Mouse (Mus musculus) neural tube, embryonic 11.5 days (tissue): ENCODE results near the gene Nkd2. TPM values are rescaled to one million over a fixed set of nuclear protein-coding genes. Genes with fewer than 3 reads are reported as not detected.
A peak's percentile ranks its signal among the peaks of the same experiment; 100 is the strongest.

Source experiments
- ATAC-seq: fragments of 200-750 bp; cut with Nextera tagmentation; 2 replicates; pipeline ENCODE4 v1.8.0; 2017; ENCODE audit warnings: moderate number of reproducible peaks, mild to moderate bottlenecking, moderate TSS enrichment, moderate library complexity; ENCODE audit not compliant: insufficient read depth, low FRiP score, low TSS enrichment
- DNase-seq: peaks from one replicate; pipeline ENCODE4 v3.0.0-alpha.2; 2015; ENCODE audit warnings: low spot score
- H3K27ac ChIP-seq: fragments of 300-500 bp; sonication (generic); 2 replicates; pipeline ENCODE4 v1.5.1; 2014; ENCODE audit warnings: low read depth, mild to moderate bottlenecking, low read length
- H3K27me3 ChIP-seq: fragments of 300-500 bp; sonication (generic); 2 replicates; pipeline ENCODE4 v1.6.1; 2014; ENCODE audit warnings: mild to moderate bottlenecking, low read length, mixed read lengths; ENCODE audit not compliant: control insufficient read depth, insufficient read depth
- H3K36me3 ChIP-seq: fragments of 300-500 bp; sonication (generic); 2 replicates; pipeline ENCODE4 v1.6.1; 2014; ENCODE audit warnings: mild to moderate bottlenecking, low read length, moderate library complexity, mixed read lengths; ENCODE audit not compliant: control insufficient read depth, insufficient read depth
- H3K4me1 ChIP-seq: fragments of 300-500 bp; sonication (generic); 2 replicates; pipeline ENCODE4 v1.6.1; 2014; ENCODE audit warnings: low read length, mixed read lengths; ENCODE audit not compliant: control insufficient read depth, insufficient read depth
- H3K4me2 ChIP-seq: fragments of 300-500 bp; sonication (generic); 2 replicates; pipeline ENCODE4 v1.6.1; 2014; ENCODE audit warnings: low read depth, mild to moderate bottlenecking, moderate library complexity
- H3K4me3 ChIP-seq: fragments of 300-500 bp; sonication (generic); 2 replicates; pipeline ENCODE4 v1.5.1; 2014; ENCODE audit warnings: low read depth, low read length
- H3K9ac ChIP-seq: fragments of 300-500 bp; sonication (generic); 2 replicates; pipeline ENCODE4 v1.6.1; 2014; ENCODE audit warnings: mild to moderate bottlenecking, low read length
- H3K9me3 ChIP-seq: fragments of 300-500 bp; sonication (generic); 2 replicates; pipeline ENCODE4 v1.6.1; 2016; ENCODE audit warnings: low read length; ENCODE audit not compliant: control insufficient read depth
- WGBS: fragments of 180-500 bp; shearing (Covaris S2); extraction: QIAGEN DNeasy Blood & Tissue Kit; methylation state at CpG from one replicate; pipeline ENCODE4 v1.1.7; 2014; 5-methylcytosine and 5-hydroxymethylcytosine counted together
- polyA plus RNA-seq: library from polyadenylated mRNA; unstranded; fragments of >200 nt; fragmentation: Nextera tagmentation; extraction: Ambion mirVana; gene quantifications from 2 replicates; pipeline ENCODE4 v1.2.1, GENCODE M21; 2014

The Nkd2 gene
- 20.0 and 21.5 TPM in 2 replicates for polyA plus RNA-seq

DNA sequence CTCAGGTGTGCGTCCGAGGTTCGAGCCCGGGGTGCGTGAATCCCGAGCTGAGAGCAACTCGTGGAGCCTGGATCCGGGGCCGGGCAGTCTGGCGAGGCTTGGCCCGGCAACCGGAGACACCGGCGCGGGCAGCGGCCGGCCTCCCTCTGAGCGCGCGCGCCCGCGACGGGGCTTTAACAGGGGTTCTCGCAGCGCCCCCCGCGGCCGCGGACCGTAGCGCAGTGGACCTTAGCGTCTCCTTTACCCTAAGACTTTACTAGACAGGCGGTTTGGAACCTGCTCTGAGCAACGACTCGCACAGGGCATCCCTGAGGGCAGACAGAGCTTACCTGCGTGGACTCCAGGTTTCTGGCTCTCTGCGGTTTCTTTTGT, at the start of gene Nkd2:
Gene Nkd2 (minus strand): TSS at position 167 of the 372 bp plus-strand sequence.
- Histone ChIP-seq H3K36me3 (no peaks in the 10 kb centered on the region), H3K9ac (peak within 1 kb of the TSS; percentile 66), H3K27me3 (peaks cover 11% of the 10 kb centered on the region), H3K9me3 (no peaks in the 10 kb centered on the region), H3K4me3 (peak within 1 kb of the TSS; percentile 65), H3K27ac (no peak within 1 kb of the TSS), H3K4me2 (peak within 1 kb of the TSS; percentile 92), H3K4me1 (no peaks in the 10 kb centered on the region)
- peak; percentile 93 for DNase-seq
- WGBS, result under 1% methylated on average over 31 of the region's 38 CpGs
- peak; percentile 80 for ATAC-seq

DNA sequence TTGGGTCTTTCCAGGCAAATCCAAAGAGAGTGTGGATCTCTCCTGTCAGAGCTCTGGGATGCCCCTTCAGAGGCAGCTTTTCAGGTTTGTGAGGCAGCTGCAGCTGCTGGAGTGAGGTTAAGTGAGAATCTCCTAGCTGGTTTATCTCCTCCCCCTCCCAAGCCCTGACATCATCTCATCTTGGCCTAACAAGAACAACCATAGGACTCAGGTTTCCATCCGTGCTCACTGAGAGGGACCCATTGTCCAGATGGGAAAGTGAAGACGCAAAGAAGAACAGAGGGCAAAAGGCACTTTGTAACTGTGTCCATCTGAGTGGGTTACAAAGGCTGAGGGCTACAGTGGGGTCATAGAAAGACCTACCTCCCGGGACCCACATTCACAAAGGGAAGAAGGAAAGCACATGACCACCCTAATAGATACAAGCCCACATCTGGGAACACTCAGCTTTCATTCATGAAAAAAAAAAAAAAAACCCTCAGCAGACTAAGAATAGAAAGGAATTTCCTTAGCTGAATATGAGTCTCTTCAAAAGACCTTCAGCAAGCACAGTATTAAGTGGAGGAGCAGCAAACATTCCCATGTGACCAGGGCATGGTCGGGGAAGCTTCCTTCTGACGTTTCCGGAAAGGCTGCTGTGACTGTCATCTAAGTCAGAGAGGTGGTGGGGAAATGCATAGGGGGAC, 45.2 kb upstream of the Nkd2 start:
- no peak overlapping the region for H3K4me3 ChIP-seq
- no peaks in the 10 kb centered on the region for H3K4me1 ChIP-seq
- WGBS, result 54% methylated on average over 6 of the region's 6 CpGs
- H3K4me2 ChIP-seq, result no peak overlapping the region
- no peaks in the 10 kb centered on the region for H3K36me3 ChIP-seq
- H3K27ac ChIP-seq, result no peak overlapping the region; the same call in 1 of the 2 replicates
- H3K9me3 ChIP-seq, result no peaks in the 10 kb centered on the region
- DNase-seq (no peak), ATAC-seq (no peak)
- no peaks in the 10 kb centered on the region for H3K27me3 ChIP-seq
- H3K9ac ChIP-seq, result no peak overlapping the region

DNA sequence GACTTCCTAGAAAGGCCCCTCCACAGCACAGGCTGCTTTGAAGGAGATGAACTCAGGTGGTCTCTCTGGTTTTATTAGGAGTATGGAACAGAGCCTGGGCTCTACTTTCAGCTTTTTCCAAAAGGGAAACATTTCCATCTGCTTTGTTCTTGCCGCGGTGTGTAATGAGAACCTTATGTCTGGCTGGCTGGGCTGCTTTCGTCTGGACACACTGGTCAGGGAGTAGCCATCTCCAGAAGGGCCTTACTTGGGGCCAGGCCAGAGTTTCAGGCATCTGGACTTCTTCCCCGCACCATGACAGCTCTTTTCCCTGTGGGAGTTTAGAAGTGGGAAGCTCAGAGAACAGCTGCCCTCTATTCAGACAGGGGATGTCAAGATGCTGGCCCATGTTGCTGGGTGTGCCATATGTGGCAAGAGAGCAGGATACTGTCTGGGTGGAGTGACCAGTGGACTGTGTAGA, 40.0 kb upstream of the Nkd2 start:
- DNase-seq, result peak; percentile 32
- Histone ChIP-seq H3K9ac (no peak overlapping the region), H3K27ac (no peak overlapping the region), H3K4me1 (no peaks in the 10 kb centered on the region), H3K9me3 (no peaks in the 10 kb centered on the region), H3K4me3 (no peak overlapping the region), H3K27me3 (no peaks in the 10 kb centered on the region), H3K36me3 (no peaks in the 10 kb centered on the region), H3K4me2 (no peak overlapping the region)
- ATAC-seq, result no peak
- 48% methylated on average over 4 of the region's 4 CpGs for WGBS

DNA sequence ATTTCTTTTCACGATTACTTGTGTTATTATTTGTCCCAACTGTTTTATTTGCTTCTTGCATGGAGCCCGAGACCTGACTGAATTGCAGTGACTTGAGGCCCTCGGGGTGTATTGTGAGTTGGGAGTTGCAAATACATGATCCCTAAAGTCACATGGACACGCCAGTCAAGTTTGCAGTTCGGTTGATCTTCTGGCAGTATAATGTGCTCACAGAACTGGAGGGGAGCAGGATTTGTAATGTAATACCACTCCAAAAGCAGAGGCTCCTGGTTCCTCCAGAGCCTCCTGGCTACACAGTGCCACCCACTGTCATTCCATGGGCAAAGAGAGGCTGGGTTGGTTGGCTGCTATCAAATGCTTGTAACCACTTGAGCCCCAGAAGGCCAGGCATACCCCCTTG, 39.2 kb upstream of the Nkd2 start:
- DNase-seq (no peak), ATAC-seq (no peak)
- H3K4me2 ChIP-seq, result no peak overlapping the region
- no peak overlapping the region for H3K4me3 ChIP-seq
- H3K9ac ChIP-seq, result no peak overlapping the region
- no peak overlapping the region for H3K27ac ChIP-seq
- H3K4me1 ChIP-seq, result no peaks in the 10 kb centered on the region
- H3K9me3 ChIP-seq, result no peaks in the 10 kb centered on the region
- H3K27me3 ChIP-seq, result no peaks in the 10 kb centered on the region
- H3K36me3 ChIP-seq, result no peaks in the 10 kb centered on the region
- 80% methylated on average over 5 of the region's 5 CpGs for WGBS

DNA sequence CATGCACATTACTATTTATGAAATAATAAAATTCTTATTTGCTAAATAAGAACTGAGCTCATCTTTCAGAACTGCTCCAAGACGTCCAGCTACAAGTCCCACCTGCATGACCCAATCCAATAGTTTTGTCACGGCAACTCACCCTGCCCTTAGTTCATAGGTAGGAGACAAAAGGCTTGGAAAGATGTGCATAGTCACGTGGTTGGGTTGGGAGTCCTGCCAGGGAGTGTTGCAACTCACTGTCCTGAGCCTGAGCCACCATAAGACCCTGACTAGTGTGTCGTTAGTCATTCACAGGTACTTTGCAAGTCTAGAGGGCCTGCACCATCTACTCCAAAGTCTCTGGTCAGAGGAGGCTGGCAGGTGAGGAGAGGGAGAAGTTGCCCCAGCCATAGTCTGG, 38.6 kb upstream of the Nkd2 start:
- DNase-seq (no peak), ATAC-seq (no peak)
- Histone ChIP-seq H3K9me3 (no peaks in the 10 kb centered on the region), H3K4me1 (no peaks in the 10 kb centered on the region), H3K27ac (no peak overlapping the region), H3K36me3 (no peaks in the 10 kb centered on the region), H3K4me3 (no peak overlapping the region), H3K9ac (no peak overlapping the region), H3K27me3 (no peaks in the 10 kb centered on the region), H3K4me2 (no peak overlapping the region)
- 78% methylated on average over 4 of the region's 4 CpGs for WGBS

DNA sequence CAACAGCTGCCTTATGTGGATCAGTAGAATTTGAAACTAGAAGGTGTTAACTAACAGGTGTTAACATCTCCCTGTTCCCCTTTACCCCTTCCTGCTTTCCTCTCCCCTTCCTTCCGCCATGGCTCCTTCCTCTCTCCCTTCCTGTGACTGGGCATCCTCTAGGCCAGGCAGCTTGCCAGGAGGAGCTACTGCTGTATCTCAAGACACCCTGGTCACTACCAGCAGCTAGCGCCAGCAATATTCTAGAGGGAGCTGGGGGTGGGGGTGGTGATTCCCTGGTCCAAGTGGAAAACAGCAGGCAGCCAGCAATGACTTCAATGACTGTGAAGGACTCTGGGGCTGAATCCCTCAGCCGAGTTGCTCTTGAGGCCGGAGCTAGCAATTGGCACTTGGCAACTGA, 38.2 kb upstream of the Nkd2 start:
- no peaks in the 10 kb centered on the region for H3K4me1 ChIP-seq
- H3K9ac ChIP-seq, result no peak overlapping the region
- 84% methylated on average over 4 of the region's 4 CpGs for WGBS
- H3K4me3 ChIP-seq, result no peak overlapping the region
- H3K9me3 ChIP-seq, result no peaks in the 10 kb centered on the region
- H3K27me3 ChIP-seq, result no peaks in the 10 kb centered on the region
- no peaks in the 10 kb centered on the region for H3K36me3 ChIP-seq
- no peak overlapping the region for H3K27ac ChIP-seq
- no peak for DNase-seq
- H3K4me2 ChIP-seq, result no peak overlapping the region
- no peak for ATAC-seq

DNA sequence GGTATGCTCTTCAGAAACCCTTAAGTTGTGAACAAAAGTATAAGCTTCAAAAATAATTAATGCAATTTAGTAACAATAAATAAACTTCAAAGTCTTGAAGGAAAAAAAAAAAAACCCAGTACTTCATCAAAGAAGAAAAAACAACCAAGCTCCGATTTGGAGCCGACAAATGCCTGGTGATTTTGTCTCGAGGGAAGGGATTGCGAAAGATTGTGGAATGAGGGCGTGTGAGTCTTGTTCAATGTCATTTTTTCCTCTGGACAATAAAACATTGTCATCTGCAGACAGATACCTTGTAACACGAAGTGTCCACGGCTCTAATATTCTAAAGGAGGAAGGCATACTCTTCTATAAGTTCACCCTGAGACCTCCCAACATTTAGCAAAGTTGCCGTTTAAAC, 33.9 kb upstream of the Nkd2 start:
- no peak overlapping the region for H3K4me2 ChIP-seq
- 83% methylated on average over 8 of the region's 8 CpGs for WGBS
- no peak overlapping the region for H3K4me3 ChIP-seq
- DNase-seq, result no peak
- H3K9ac ChIP-seq, result no peak overlapping the region
- no peak overlapping the region for H3K27ac ChIP-seq
- no peaks in the 10 kb centered on the region for H3K4me1 ChIP-seq
- ATAC-seq, result no peak
- H3K36me3 ChIP-seq, result no peaks in the 10 kb centered on the region
- no peaks in the 10 kb centered on the region for H3K9me3 ChIP-seq
- H3K27me3 ChIP-seq, result no peaks in the 10 kb centered on the region

DNA sequence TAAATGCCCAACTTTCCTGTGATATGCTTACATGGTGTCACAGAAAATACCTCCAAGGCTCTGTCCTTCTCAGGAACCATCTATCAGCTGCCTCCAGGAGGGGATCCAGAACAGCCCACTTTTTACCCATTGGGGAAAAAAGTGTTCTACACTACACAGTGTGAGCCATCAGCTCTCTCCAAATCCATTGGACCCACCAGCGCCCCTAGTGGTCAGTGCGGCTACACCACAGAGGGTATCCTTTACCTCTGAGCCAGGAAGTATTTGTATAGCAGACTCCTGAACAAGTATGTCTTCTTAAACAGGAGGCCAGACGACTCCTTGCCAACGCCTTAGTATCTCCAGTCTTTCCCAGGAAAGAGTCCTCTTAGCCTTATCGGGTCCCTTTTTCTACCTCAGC, 32.4 kb upstream of the Nkd2 start:
- Histone ChIP-seq H3K27me3 (no peaks in the 10 kb centered on the region), H3K4me1 (no peaks in the 10 kb centered on the region), H3K9ac (no peak overlapping the region), H3K9me3 (no peaks in the 10 kb centered on the region), H3K36me3 (no peaks in the 10 kb centered on the region), H3K4me2 (no peak overlapping the region), H3K27ac (no peak overlapping the region), H3K4me3 (no peak overlapping the region)
- WGBS, result 84% methylated on average over 5 of the region's 5 CpGs
- no peak for ATAC-seq
- DNase-seq, result no peak

DNA sequence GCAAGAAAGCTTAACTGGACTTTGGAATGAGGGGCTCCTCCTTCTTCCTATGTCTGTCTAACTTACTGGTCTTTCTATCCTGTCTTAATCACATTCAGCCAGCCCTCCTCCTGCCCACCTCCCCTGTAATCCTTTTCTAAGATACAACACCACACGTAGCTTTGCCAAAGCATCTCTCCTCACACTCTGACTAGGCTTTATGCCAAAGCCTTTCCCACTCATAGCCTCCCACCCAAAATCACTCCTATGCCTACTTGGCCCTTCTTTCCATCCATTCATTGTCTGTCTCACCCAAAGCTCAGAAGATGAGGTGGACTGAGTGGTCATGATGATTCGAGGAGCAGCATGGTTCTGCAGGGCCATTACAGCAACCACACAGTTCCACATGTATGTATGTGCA, 24.7 kb upstream of the Nkd2 start:
- H3K27me3 ChIP-seq, result no peaks in the 10 kb centered on the region
- H3K9me3 ChIP-seq, result no peaks in the 10 kb centered on the region
- ATAC-seq (no peak), DNase-seq (no peak)
- H3K9ac ChIP-seq, result no peak overlapping the region
- 89% methylated on average over 2 of the region's 2 CpGs for WGBS
- no peak overlapping the region for H3K4me2 ChIP-seq
- H3K27ac ChIP-seq, result no peak overlapping the region
- no peaks in the 10 kb centered on the region for H3K4me1 ChIP-seq
- no peak overlapping the region for H3K4me3 ChIP-seq
- no peaks in the 10 kb centered on the region for H3K36me3 ChIP-seq
